Mouse (Mus musculus) forebrain, embryonic 14.5 days (tissue): Measurements from ENCODE around the gene Kcnk5. TPM values are rescaled to one million over a fixed set of nuclear protein-coding genes. Genes with fewer than 3 reads are reported as not detected.

Experiments
- ATAC-seq: fragments of 200-750 bp; cut with Nextera tagmentation; 2 replicates; pipeline ENCODE4 v1.8.0; 2017; ENCODE audit warnings: mild to moderate bottlenecking, moderate library complexity
- DNase-seq: peaks from one replicate; pipeline ENCODE4 v3.0.0-alpha.2; 2015; ENCODE audit warnings: low spot score
- H3K27ac ChIP-seq: fragments of 300-500 bp; sonication (generic); 2 replicates; pipeline ENCODE4 v1.5.1; 2014; ENCODE audit warnings: low read depth, mild to moderate bottlenecking, control low read depth, low read length, moderate library complexity
- H3K27me3 ChIP-seq: fragments of 300-500 bp; sonication (generic); replicated peaks from 2 replicates; pipeline ENCODE4 v1.6.1; 2014; ENCODE audit warnings: low read length, control low read depth, mixed read lengths; ENCODE audit not compliant: control insufficient read depth, insufficient read depth
- H3K36me3 ChIP-seq: fragments of 300-500 bp; sonication (generic); 2 replicates; pipeline ENCODE4 v1.6.1; 2014; ENCODE audit warnings: low read length, control low read depth; ENCODE audit not compliant: control insufficient read depth, insufficient read depth
- H3K4me1 ChIP-seq: fragments of 300-500 bp; sonication (generic); 2 replicates; pipeline ENCODE4 v1.6.1; 2014; ENCODE audit warnings: antibody characterized with exemption, low read length, control low read depth; ENCODE audit not compliant: control insufficient read depth, insufficient read depth
- H3K4me2 ChIP-seq: fragments of 300-500 bp; sonication (generic); 2 replicates; pipeline ENCODE4 v1.6.1; 2014; ENCODE audit warnings: mild to moderate bottlenecking, control low read depth, low read length
- H3K4me3 ChIP-seq: fragments of 300-500 bp; sonication (generic); 2 replicates; pipeline ENCODE4 v1.5.1; 2014; ENCODE audit warnings: low read depth, low read length, control low read depth
- H3K9ac ChIP-seq: fragments of 300-500 bp; sonication (generic); 2 replicates; pipeline ENCODE4 v1.6.1; 2014; ENCODE audit warnings: mild to moderate bottlenecking, low read length, control low read depth, moderate library complexity
- H3K9me3 ChIP-seq: fragments of 300-500 bp; sonication (generic); replicated peaks from 2 replicates; pipeline ENCODE4 v1.6.1; 2016; ENCODE audit warnings: low read length, control low read depth, mixed read lengths; ENCODE audit not compliant: control insufficient read depth
- WGBS: fragments of 180-500 bp; shearing (Covaris S2); extraction: QIAGEN DNeasy Blood & Tissue Kit; methylation state at CpG from one replicate; pipeline ENCODE4 v1.1.7; 2014; 5-methylcytosine and 5-hydroxymethylcytosine counted together
- polyA plus RNA-seq: library from polyadenylated mRNA; unstranded; fragments of >200 nt; fragmentation: Nextera tagmentation; extraction: Ambion mirVana; gene quantifications from 2 replicates; pipeline ENCODE4 v1.2.1, GENCODE M21; 2014

Gene Kcnk5
- polyA plus RNA-seq, 1 experiment from 2014 or later, result 2.5 TPM

GRCm38 (mm10) chr14:20120868-20121267 is 60.7 kb downstream of the Kcnk5 start:
- 87% methylated on average over 5 of the region's 5 CpGs for WGBS
- ATAC-seq, result no peak

GRCm38 (mm10) chr14:20120012-20120411 is 61.6 kb downstream of the Kcnk5 start:
- no peak overlapping the region for H3K27ac ChIP-seq
- no peak for ATAC-seq

More at GRCm38 (mm10) chr14:20120868-20121267, 60.7 kb downstream of the Kcnk5 start:
- no peak overlapping the region for H3K4me2 ChIP-seq
- H3K27me3 ChIP-seq, result no peaks in the 10 kb centered on the region
- H3K4me3 ChIP-seq, result no peak overlapping the region
- no peak overlapping the region for H3K9ac ChIP-seq
- H3K4me1 ChIP-seq, result no peaks in the 10 kb centered on the region
- H3K27ac ChIP-seq, result no peak overlapping the region
- H3K9me3 ChIP-seq, result no peaks in the 10 kb centered on the region
- DNase-seq, result no peak
- H3K36me3 ChIP-seq, result no peaks in the 10 kb centered on the region

GRCm38 (mm10) chr14:20116149-20116605 is 65.4 kb downstream of the Kcnk5 start:
- ATAC-seq, result no peak
- no peak overlapping the region for H3K4me2 ChIP-seq
- H3K4me3 ChIP-seq, result no peak overlapping the region
- no peak overlapping the region for H3K9ac ChIP-seq
- H3K36me3 ChIP-seq, result no peaks in the 10 kb centered on the region
- 68% methylated on average over 9 of the region's 9 CpGs for WGBS
- no peak for DNase-seq
- no peaks in the 10 kb centered on the region for H3K27me3 ChIP-seq
- no peak overlapping the region for H3K27ac ChIP-seq
- no peaks in the 10 kb centered on the region for H3K4me1 ChIP-seq
- H3K9me3 ChIP-seq, result no peaks in the 10 kb centered on the region; the same call in 1 of the 2 replicates

More at GRCm38 (mm10) chr14:20120012-20120411, 61.6 kb downstream of the Kcnk5 start:
- no peak for DNase-seq
- Histone ChIP-seq H3K4me1 (no peaks in the 10 kb centered on the region), H3K27me3 (no peaks in the 10 kb centered on the region), H3K9ac (no peak overlapping the region), H3K9me3 (no peaks in the 10 kb centered on the region), H3K4me3 (no peak overlapping the region), H3K36me3 (no peaks in the 10 kb centered on the region), H3K4me2 (no peak overlapping the region)
- 95% methylated on average over 11 of the region's 11 CpGs for WGBS

- no peak overlapping the region for H3K4me3 ChIP-seq
- no peak for ATAC-seq
- H3K4me1 ChIP-seq, result no peaks in the 10 kb centered on the region
- H3K4me2 ChIP-seq, result no peak overlapping the region
- no peak overlapping the region for H3K27ac ChIP-seq
- H3K36me3 ChIP-seq, result no peaks in the 10 kb centered on the region
- no peak for DNase-seq
- H3K9ac ChIP-seq, result no peak overlapping the region
- no peaks in the 10 kb centered on the region; the same call in 1 of the 2 replicates for H3K9me3 ChIP-seq
- 85% methylated on average over 6 of the region's 6 CpGs for WGBS
- no peaks in the 10 kb centered on the region for H3K27me3 ChIP-seq
Measured at GRCm38 (mm10) chr14:20114951-20115350, 66.7 kb downstream of the Kcnk5 start.

GRCm38 (mm10) chr14:20113964-20114363 is 67.6 kb downstream of the Kcnk5 start:
- no peaks in the 10 kb centered on the region for H3K36me3 ChIP-seq
- no peak overlapping the region for H3K4me3 ChIP-seq
- ATAC-seq (peak; percentile 71; the same call in 1 of the 2 replicates), DNase-seq (peak; percentile 89)
- H3K4me2 ChIP-seq, result no peak overlapping the region
- H3K9me3 ChIP-seq, result no peaks in the 10 kb centered on the region; the same call in 1 of the 2 replicates
- no peak overlapping the region for H3K27ac ChIP-seq
- 4% methylated on average over 6 of the region's 6 CpGs for WGBS
- no peaks in the 10 kb centered on the region for H3K4me1 ChIP-seq
- H3K27me3 ChIP-seq, result no peaks in the 10 kb centered on the region
- no peak overlapping the region for H3K9ac ChIP-seq

- no peak overlapping the region for H3K27ac ChIP-seq
- H3K4me3 ChIP-seq, result no peak overlapping the region
- H3K9ac ChIP-seq, result no peak overlapping the region
- no peak overlapping the region for H3K4me2 ChIP-seq
- H3K27me3 ChIP-seq, result no peaks in the 10 kb centered on the region
- WGBS, result 65% methylated on average over 7 of the region's 7 CpGs
- no peaks in the 10 kb centered on the region; the same call in 1 of the 2 replicates for H3K9me3 ChIP-seq
- no peaks in the 10 kb centered on the region for H3K4me1 ChIP-seq
- DNase-seq (no peak), ATAC-seq (no peak)
- no peaks in the 10 kb centered on the region for H3K36me3 ChIP-seq
Measured at GRCm38 (mm10) chr14:20113189-20113961, 68.2 kb downstream of the Kcnk5 start.

- Histone ChIP-seq H3K4me3 (no peak overlapping the region), H3K9ac (no peak overlapping the region), H3K9me3 (no peaks in the 10 kb centered on the region; the same call in 1 of the 2 replicates), H3K36me3 (no peaks in the 10 kb centered on the region), H3K27ac (no peak overlapping the region), H3K4me2 (no peak overlapping the region), H3K27me3 (no peaks in the 10 kb centered on the region), H3K4me1 (no peaks in the 10 kb centered on the region)
- WGBS, result 70% methylated on average over 3 of the region's 3 CpGs
- ATAC-seq (no peak), DNase-seq (no peak)
Measured at GRCm38 (mm10) chr14:20112218-20112617, 69.4 kb downstream of the Kcnk5 start.

GRCm38 (mm10) chr14:20110945-20111344 is 70.7 kb downstream of the Kcnk5 start:
- no peak for DNase-seq
- Histone ChIP-seq H3K9me3 (no peaks in the 10 kb centered on the region; the same call in 1 of the 2 replicates), H3K4me1 (no peaks in the 10 kb centered on the region), H3K9ac (no peak overlapping the region), H3K27me3 (no peaks in the 10 kb centered on the region), H3K4me2 (no peak overlapping the region), H3K27ac (no peak overlapping the region), H3K4me3 (no peak overlapping the region), H3K36me3 (no peaks in the 10 kb centered on the region)
- no peak for ATAC-seq
- 78% methylated on average over 1 of the region's 1 CpGs for WGBS

GRCm38 (mm10) chr14:20106271-20106670 is 75.3 kb downstream of the Kcnk5 start:
- DNase-seq (no peak), ATAC-seq (no peak)
- no peak overlapping the region for H3K27ac ChIP-seq
- H3K4me3 ChIP-seq, result no peak overlapping the region
- H3K9me3 ChIP-seq, result no peaks in the 10 kb centered on the region
- no peak overlapping the region for H3K4me2 ChIP-seq
- no peaks in the 10 kb centered on the region for H3K27me3 ChIP-seq
- H3K4me1 ChIP-seq, result no peaks in the 10 kb centered on the region
- no peaks in the 10 kb centered on the region for H3K36me3 ChIP-seq
- H3K9ac ChIP-seq, result no peak overlapping the region
- WGBS, result 88% methylated on average over 6 of the region's 6 CpGs
